Comparison of ENCODE assay signal across 9 mouse cellular contexts in genomic region chr6:51472213-51472612, GRCm38 (mm10). TPM values are rescaled to one million over a fixed set of nuclear protein-coding genes. Genes with fewer than 3 reads are reported as not detected.
DNase-seq lines count a peak whose midpoint lies in the region; ATAC-seq and TF ChIP-seq lines count a peak whose summit lies in the region.
"Had no signal": no experiment of that assay in that cellular context is flagged by ENCODE, and none has a peak within 500 bp of the region (broad histone marks: within the 10 kb centered on the region; RNA-seq: fewer than 3 reads in every experiment).

No protein-coding gene starts in this region.

- H3K9ac ChIP-seq in embryonic facial prominence, embryonic 12.5 days, result peak overlapping the region; percentile 63
- peak overlapping the region; percentile 39 for H3K9ac ChIP-seq in intestine, embryonic 15.5 days
- peak overlapping the region; percentile 99 for H3K9ac ChIP-seq in neural tube, embryonic 12.5 days

- H3K27ac ChIP-seq in layer of hippocampus, adult 2 months, result peak overlapping the region; percentile 99; the same call in 1 of the 2 replicates
- no peak overlapping the region for H3K27ac ChIP-seq in embryonic facial prominence, embryonic 12.5 days
- no peak overlapping the region for H3K27ac ChIP-seq in intestine, embryonic 15.5 days
- H3K27ac ChIP-seq in neural tube, embryonic 12.5 days, result no peak overlapping the region

- peak overlapping the region; percentile 69 for H3K4me2 ChIP-seq in embryonic facial prominence, embryonic 12.5 days (replicated peaks)
- peak overlapping the region; percentile 62 for H3K4me2 ChIP-seq in intestine, embryonic 15.5 days (replicated peaks)
- H3K4me2 ChIP-seq in neural tube, embryonic 12.5 days (replicated peaks), result peak overlapping the region; percentile 57

- DNase-seq in layer of hippocampus, adult 2 months (ENCODE audit: low spot score in 2 of 2), result no peak
- DNase-seq in layer of hippocampus, postnatal 25 days (ENCODE audit: extremely low spot score in 1 of 2, low spot score in 1 of 2), result no peak
- DNase-seq in right cerebral cortex, adult 18-20 months, result no peak
- no peak for DNase-seq in thymus, postnatal 4 days
- no peak for DNase-seq in adrenal gland, adult 2 months

- no peaks in the 10 kb centered on the region for H3K27me3 ChIP-seq in embryonic facial prominence, embryonic 12.5 days
- H3K27me3 ChIP-seq in intestine, embryonic 15.5 days (replicated peaks), result no peaks in the 10 kb centered on the region
- no peaks in the 10 kb centered on the region for H3K27me3 ChIP-seq in neural tube, embryonic 12.5 days (replicated peaks)

- 50% methylated on average over 4 of the region's 4 CpGs for WGBS in embryonic facial prominence, embryonic 12.5 days
- 38% methylated on average over 4 of the region's 4 CpGs for WGBS in intestine, embryonic 15.5 days
- 46% methylated on average over 4 of the region's 4 CpGs for WGBS in neural tube, embryonic 12.5 days

- H3K9me3 ChIP-seq in embryonic facial prominence, embryonic 12.5 days, result no peaks in the 10 kb centered on the region
- no peaks in the 10 kb centered on the region for H3K9me3 ChIP-seq in intestine, embryonic 15.5 days
- no peaks in the 10 kb centered on the region for H3K9me3 ChIP-seq in neural tube, embryonic 12.5 days

- TF ChIP-seq CTCF in layer of hippocampus, adult 2 months (conservative IDR thresholded peaks at IDR 0.05), result no peak

- peaks cover 38% of the 10 kb centered on the region for H3K36me3 ChIP-seq in embryonic facial prominence, embryonic 12.5 days
- H3K36me3 ChIP-seq in intestine, embryonic 15.5 days, result peaks cover 10% of the 10 kb centered on the region
- peaks cover 25% of the 10 kb centered on the region for H3K36me3 ChIP-seq in neural tube, embryonic 12.5 days

- peaks cover 18% of the 10 kb centered on the region for H3K4me1 ChIP-seq in embryonic facial prominence, embryonic 12.5 days
- no peaks in the 10 kb centered on the region; the same call in 1 of the 2 replicates for H3K4me1 ChIP-seq in intestine, embryonic 15.5 days (replicated peaks)
- H3K4me1 ChIP-seq in neural tube, embryonic 12.5 days, result peaks cover 13% of the 10 kb centered on the region; the same call in 1 of the 2 replicates

- no peak for ATAC-seq in embryonic facial prominence, embryonic 12.5 days (ENCODE audit: insufficient number of reproducible peaks, insufficient read depth, low FRiP score, low TSS enrichment)
- no peak for ATAC-seq in intestine, embryonic 15.5 days
- no peak for ATAC-seq in neural tube, embryonic 12.5 days (ENCODE audit: low FRiP score, low read depth)

- peak overlapping the region; percentile 98; the same call in 1 of the 2 replicates for H3K4me3 ChIP-seq in layer of hippocampus, adult 2 months
- peak overlapping the region; percentile 94 for H3K4me3 ChIP-seq in embryonic facial prominence, embryonic 12.5 days
- H3K4me3 ChIP-seq in intestine, embryonic 15.5 days (replicated peaks), result peak overlapping the region; percentile 25
- peak overlapping the region; percentile 91 for H3K4me3 ChIP-seq in neural tube, embryonic 12.5 days

RNA-seq across cellular contexts. Expression of gene Cbx3, which starts 2.1 kb away (rescaled TPM):
- 100 to 1,000 TPM; 139 to 149 TPM for total RNA-seq in layer of hippocampus, adult 2 months (2021)
- 100 to 1,000 TPM; 138 to 145 TPM for total RNA-seq in layer of hippocampus, postnatal 25 days (2021)
- polyA plus RNA-seq in embryonic facial prominence, embryonic 12.5 days (2016; fragmentation: Nextera tagmentation; extraction: Ambion mirVana), result 545 and 581 TPM in 2 replicates
- 342 and 418 TPM in 2 replicates for polyA plus RNA-seq in intestine, embryonic 15.5 days (2015; fragmentation: Nextera tagmentation; extraction: Ambion mirVana)
- polyA plus RNA-seq in neural tube, embryonic 12.5 days (2016; fragmentation: Nextera tagmentation; extraction: Ambion mirVana), result 569 and 589 TPM in 2 replicates
- total RNA-seq in adrenal gland, adult 2 months (2021), result 10 to 100 TPM; 58.8 to 97.3 TPM
- 5.3 and 5.9 TPM in 2 replicates for polyA plus RNA-seq in adrenal gland, adult 2 months (2012; rRNA removed)

RNA-seq across cellular contexts. Expression of gene Hnrnpa2b1, which starts 2.5 kb away (rescaled TPM):
- total RNA-seq in layer of hippocampus, adult 2 months (2021), result 100 to 1,000 TPM; 499 to 537 TPM
- 100 to 1,000 TPM; 444 to 529 TPM for total RNA-seq in layer of hippocampus, postnatal 25 days (2021)
- polyA plus RNA-seq in embryonic facial prominence, embryonic 12.5 days (2016; fragmentation: Nextera tagmentation; extraction: Ambion mirVana), result 2,177 and 2,461 TPM in 2 replicates
- 1,529 and 1,675 TPM in 2 replicates for polyA plus RNA-seq in intestine, embryonic 15.5 days (2015; fragmentation: Nextera tagmentation; extraction: Ambion mirVana)
- 2,094 and 2,188 TPM in 2 replicates for polyA plus RNA-seq in neural tube, embryonic 12.5 days (2016; fragmentation: Nextera tagmentation; extraction: Ambion mirVana)
- 100 to 1,000 TPM; 435 to 575 TPM for total RNA-seq in adrenal gland, adult 2 months (2021)
- polyA plus RNA-seq in adrenal gland, adult 2 months (2012; rRNA removed), result 35.2 and 41.0 TPM in 2 replicates

RNA-seq across cellular contexts. Expression of gene Nfe2l3, which starts 39.7 kb away (rescaled TPM):
- 1 to 10 TPM; 2.8 to 3.0 TPM for total RNA-seq in layer of hippocampus, adult 2 months (2021)
- total RNA-seq in layer of hippocampus, postnatal 25 days (2021), result 1 to 10 TPM; 2.9 to 4.4 TPM
- polyA plus RNA-seq in embryonic facial prominence, embryonic 12.5 days (2016; fragmentation: Nextera tagmentation; extraction: Ambion mirVana), result 1.9 and 2.1 TPM in 2 replicates
- 1.9 TPM in 2 replicates for polyA plus RNA-seq in intestine, embryonic 15.5 days (2015; fragmentation: Nextera tagmentation; extraction: Ambion mirVana)
- polyA plus RNA-seq in neural tube, embryonic 12.5 days (2016; fragmentation: Nextera tagmentation; extraction: Ambion mirVana), result 2.8 and 3.4 TPM in 2 replicates
- under 1 TPM in 1 of 2 experiments, not detected in 1; 0.76 TPM for total RNA-seq in adrenal gland, adult 2 months (2021)
- polyA plus RNA-seq in adrenal gland, adult 2 months (2012; rRNA removed), result 0.18 and 0.84 TPM in 2 replicates
- polyA plus RNA-seq: macrophage had no signal

RNA-seq across cellular contexts. Expression of gene Snx10, which starts 51.5 kb away (rescaled TPM):
- total RNA-seq in layer of hippocampus, adult 2 months (2021), result 100 to 1,000 TPM in 1 of 2 experiments, 10 to 100 TPM in 1; 98.0 to 103 TPM
- total RNA-seq in layer of hippocampus, postnatal 25 days (2021), result 100 to 1,000 TPM in 1 of 2 experiments, 10 to 100 TPM in 1; 99.1 to 114 TPM
- polyA plus RNA-seq in embryonic facial prominence, embryonic 12.5 days (2016; fragmentation: Nextera tagmentation; extraction: Ambion mirVana), result 17.2 and 21.1 TPM in 2 replicates
- polyA plus RNA-seq in intestine, embryonic 15.5 days (2015; fragmentation: Nextera tagmentation; extraction: Ambion mirVana), result 12.1 and 14.4 TPM in 2 replicates
- polyA plus RNA-seq in neural tube, embryonic 12.5 days (2016; fragmentation: Nextera tagmentation; extraction: Ambion mirVana), result 39.0 and 42.6 TPM in 2 replicates
- total RNA-seq in adrenal gland, adult 2 months (2021), result 10 to 100 TPM; 36.2 to 69.2 TPM
- 0.81 and 0.95 TPM in 2 replicates for polyA plus RNA-seq in adrenal gland, adult 2 months (2012; rRNA removed)

Comparison
In these comparisons a context has a peak if more than half of its experiments do, and no peak if none do; other contexts are left out.
1. H3K4me3 ChIP-seq: peak in every context shown above with its lines; median percentile 98 in layer of hippocampus, adult 2 months; 94 in embryonic facial prominence, embryonic 12.5 days; 91 in neural tube, embryonic 12.5 days; 25 in intestine, embryonic 15.5 days.
2. H3K9ac ChIP-seq: peak in every context shown above with its lines; median percentile 99 in neural tube, embryonic 12.5 days; 63 in embryonic facial prominence, embryonic 12.5 days; 39 in intestine, embryonic 15.5 days.
3. RNA of gene Cbx3, which starts 2.1 kb away (polyA plus RNA-seq): 569 to 589 TPM in neural tube, embryonic 12.5 days, 545 to 581 TPM in embryonic facial prominence, embryonic 12.5 days and 342 to 418 TPM in intestine, embryonic 15.5 days; 5.3 to 5.9 TPM in adrenal gland, adult 2 months; every median in the first group is over 10 times any median in the second.
4. RNA of gene Hnrnpa2b1, which starts 2.5 kb away (polyA plus RNA-seq): 2,177 to 2,461 TPM in embryonic facial prominence, embryonic 12.5 days, 2,094 to 2,188 TPM in neural tube, embryonic 12.5 days and 1,529 to 1,675 TPM in intestine, embryonic 15.5 days; 35.2 to 41.0 TPM in adrenal gland, adult 2 months; every median in the first group is over 10 times any median in the second.
5. Peak in every context shown above with its lines, with median percentiles within 50 percentile points of each other: H3K4me2 ChIP-seq.